Mouse (Mus musculus) hindbrain, embryonic 10.5 days (tissue): ENCODE measurements around the gene Vmn2r55. TPM values are rescaled to one million over a fixed set of nuclear protein-coding genes. Genes with fewer than 3 reads are reported as not detected.
"Not testable (repeated sequence)": the region's sequence is repeated elsewhere in the genome, so short reads cannot be mapped to it uniquely, and the experiment has no call there.

Experiments used
- DNase-seq: peaks from one replicate; pipeline ENCODE4 v3.0.0-alpha.2; 2017; ENCODE audit warnings: low spot score
- H3K27ac ChIP-seq: fragments of 300-500 bp; sonication (generic); 2 replicates; pipeline ENCODE4 v1.5.1; 2016; ENCODE audit warnings: mild to moderate bottlenecking, moderate library complexity
- H3K27me3 ChIP-seq: fragments of 300-500 bp; sonication (generic); 2 replicates; pipeline ENCODE4 v1.6.1; 2016; ENCODE audit warnings: mild to moderate bottlenecking; ENCODE audit not compliant: poor library complexity, insufficient read depth, severe bottlenecking
- H3K36me3 ChIP-seq: fragments of 300-500 bp; sonication (generic); 2 replicates; pipeline ENCODE4 v1.6.1; 2016; ENCODE audit warnings: mild to moderate bottlenecking, moderate library complexity
- H3K4me1 ChIP-seq: fragments of 300-500 bp; sonication (generic); replicated peaks from 2 replicates; pipeline ENCODE4 v1.6.1; 2016; ENCODE audit warnings: mild to moderate bottlenecking
- H3K4me3 ChIP-seq: fragments of 300-500 bp; sonication (generic); 2 replicates; pipeline ENCODE4 v1.5.1; 2016; ENCODE audit warnings: mild to moderate bottlenecking, moderate library complexity
- H3K9me3 ChIP-seq: fragments of 300-500 bp; sonication (generic); 2 replicates; pipeline ENCODE4 v1.6.1; 2016; ENCODE audit warnings: mild to moderate bottlenecking, moderate library complexity
- WGBS: fragments of 180-500 bp; shearing (Covaris S2); methylation state at CpG from one replicate; pipeline ENCODE4 v1.1.7; 2016; 5-methylcytosine and 5-hydroxymethylcytosine counted together
- polyA plus RNA-seq: library from polyadenylated mRNA; unstranded; fragments of >200 nt; fragmentation: Nextera tagmentation; extraction: Ambion mirVana; gene quantifications from 2 replicates; pipeline ENCODE4 v1.2.1, GENCODE M21; 2016

Gene Vmn2r55
- polyA plus RNA-seq, result not detected in 2 replicates

DNA sequence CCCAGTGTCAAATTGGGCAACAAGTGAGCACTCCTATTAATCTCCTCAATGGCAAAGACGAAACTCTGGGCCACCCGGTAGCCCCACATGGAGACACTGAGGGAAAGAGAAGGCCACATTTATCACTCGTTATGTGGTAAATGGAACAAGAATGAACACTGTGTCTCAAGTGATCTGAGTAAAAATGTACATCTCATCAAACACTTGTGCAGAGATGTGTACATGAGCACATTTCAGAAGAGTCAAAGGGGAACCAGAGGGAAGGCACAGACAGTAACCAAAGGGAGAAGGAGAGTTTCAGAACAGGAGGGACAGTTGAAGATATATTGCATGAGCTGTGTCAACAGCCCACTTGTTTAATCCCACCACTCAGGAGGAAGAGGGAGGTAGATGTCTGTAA is at the start of gene Vmn2r55:
Gene Vmn2r55 (minus strand): TSS at position 101 of the 400 bp plus-strand sequence.
- H3K36me3 ChIP-seq, DNase-seq, H3K4me1 ChIP-seq, H3K9me3 ChIP-seq, H3K27me3 ChIP-seq, H3K4me3 ChIP-seq, H3K27ac ChIP-seq: not testable (repeated sequence)
- 85% methylated on average over 3 of the region's 3 CpGs for WGBS

DNA sequence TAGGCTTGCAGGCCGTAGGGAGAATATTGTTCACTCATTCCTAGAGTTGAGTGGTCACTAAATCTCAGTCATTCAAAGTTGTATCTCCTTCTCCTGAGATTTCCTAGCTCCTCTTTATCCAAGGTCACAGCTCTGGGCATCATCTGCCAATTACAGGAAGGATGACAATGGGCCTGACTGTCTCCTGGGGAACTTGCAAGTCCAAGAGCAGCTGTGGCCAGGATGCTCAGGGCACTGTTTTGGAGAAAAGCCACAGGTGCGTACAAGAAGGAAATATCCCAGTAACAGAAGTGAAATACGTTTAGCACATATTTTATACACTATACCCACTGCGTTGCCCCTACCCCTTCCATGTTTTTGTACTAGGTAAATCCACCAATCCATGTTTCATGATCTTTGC is 44.6 kb downstream of the Vmn2r55 start, which contains the start of gene Vmn2r54:
Gene Vmn2r54 (minus strand): TSS at position 101 of the 400 bp plus-strand sequence.
- 85% methylated on average over 3 of the region's 4 CpGs for WGBS

DNA sequence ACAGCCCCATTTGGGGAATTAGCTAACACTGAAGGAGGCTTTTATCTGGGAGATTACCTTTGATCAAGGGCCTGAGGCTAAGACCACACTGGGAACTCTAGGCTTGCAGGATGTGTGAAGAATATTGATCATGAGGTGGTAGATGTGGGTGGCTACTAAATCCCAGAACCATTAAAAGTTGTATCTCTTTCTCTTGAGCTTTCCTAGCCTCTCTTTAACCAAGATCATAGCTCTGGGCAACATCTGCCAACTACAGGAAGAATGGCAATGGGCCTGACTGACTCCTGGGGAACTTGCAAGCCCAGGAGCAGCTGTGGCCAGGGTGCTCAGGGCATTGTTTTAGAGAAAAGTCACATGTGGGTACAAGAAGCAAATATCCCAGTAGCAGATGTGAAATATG is 76.1 kb downstream of the Vmn2r55 start, which contains the start of gene Vmn2r53:
Gene Vmn2r53 (minus strand): TSS at position 101 of the 400 bp plus-strand sequence.
- Histone ChIP-seq H3K36me3 (no peaks in the 10 kb centered on the region), H3K27ac (no peak within 1 kb of the TSS), H3K4me3 (no peak within 1 kb of the TSS), H3K4me1 (no peaks in the 10 kb centered on the region), H3K9me3 (peaks cover 46% of the 10 kb centered on the region), H3K27me3 (no peaks in the 10 kb centered on the region)
- DNase-seq, result no peak

More for the DNA sequence above, 44.6 kb downstream of the Vmn2r55 start, which contains the start of gene Vmn2r54:
- H3K27me3 ChIP-seq, H3K9me3 ChIP-seq, H3K4me1 ChIP-seq, DNase-seq, H3K36me3 ChIP-seq, H3K27ac ChIP-seq, H3K4me3 ChIP-seq: not testable (repeated sequence)

Other genes with a start within 250 kb of the Vmn2r55 start
- 30.9 and 32.5 TPM in 2 replicates for gene Zfp606, start 206.7 kb downstream of the Vmn2r55 start, polyA plus RNA-seq
- gene 2900092C05Rik, start 172.5 kb downstream of the Vmn2r55 start, polyA plus RNA-seq, result not detected in 2 replicates
- gene Vmn2r53, start 76.2 kb downstream of the Vmn2r55 start, polyA plus RNA-seq, result not detected in 2 replicates
- not detected in 2 replicates for gene Vmn2r54, start 44.7 kb downstream of the Vmn2r55 start, polyA plus RNA-seq
- gene Vmn2r56, start 50.0 kb upstream of the Vmn2r55 start, polyA plus RNA-seq, result not detected in 2 replicates
- 10.8 and 12.0 TPM in 2 replicates for gene Zscan18, start 118.6 kb upstream of the Vmn2r55 start, polyA plus RNA-seq
- 14.1 and 15.8 TPM in 2 replicates for gene Zfp329, start 133.9 kb upstream of the Vmn2r55 start, polyA plus RNA-seq
- 26.7 and 26.9 TPM in 2 replicates for gene Zfp110, start 149.8 kb upstream of the Vmn2r55 start, polyA plus RNA-seq
- 4.7 and 4.9 TPM in 2 replicates for gene Zfp128, start 196.2 kb upstream of the Vmn2r55 start, polyA plus RNA-seq
- gene Zscan22, start 212.8 kb upstream of the Vmn2r55 start, polyA plus RNA-seq, result 14.8 and 18.4 TPM in 2 replicates
- 868 and 1,033 TPM in 2 replicates for gene Rps5, start 237.3 kb upstream of the Vmn2r55 start, polyA plus RNA-seq
- 0.62 and 0.77 TPM in 2 replicates for gene Rnf225, start 242.4 kb upstream of the Vmn2r55 start, polyA plus RNA-seq